Mouse (Mus musculus) B cell, adult (primary cell): ENCODE measurements around the gene Aspscr1. TPM values are rescaled to one million over a fixed set of nuclear protein-coding genes. Genes with fewer than 3 reads are reported as not detected.

Experiments used
- total RNA-seq: library from RNA; stranded (reverse); gene quantifications from 4 replicates; pipeline ENCODE4 v1.2.4, GENCODE M21; 2023; ENCODE audit not compliant: inconsistent age

The Aspscr1 gene
- total RNA-seq: 93.0 to 111 TPM (median 107 TPM) in 4 replicates

GRCm38 (mm10) chr11:120672687-120673593 lies at the start of gene Aspscr1:
Gene Aspscr1 (plus strand): TSS chr11:120672973.

GRCm38 (mm10) chr11:120625152-120625775 lies 47.5 kb upstream of the Aspscr1 start, which contains the start of gene Sirt7:
Gene Sirt7 (minus strand): TSS chr11:120625240.

GRCm38 (mm10) chr11:120633520-120634343 lies 39.0 kb upstream of the Aspscr1 start, which contains the start of gene Mafg:
Gene Mafg (minus strand): TSS chr11:120633600.

GRCm38 (mm10) chr11:120643601-120643987 lies 29.2 kb upstream of the Aspscr1 start, which contains the start of gene Pycr1:
Gene Pycr1 (minus strand): TSS chr11:120643769.

DNA sequence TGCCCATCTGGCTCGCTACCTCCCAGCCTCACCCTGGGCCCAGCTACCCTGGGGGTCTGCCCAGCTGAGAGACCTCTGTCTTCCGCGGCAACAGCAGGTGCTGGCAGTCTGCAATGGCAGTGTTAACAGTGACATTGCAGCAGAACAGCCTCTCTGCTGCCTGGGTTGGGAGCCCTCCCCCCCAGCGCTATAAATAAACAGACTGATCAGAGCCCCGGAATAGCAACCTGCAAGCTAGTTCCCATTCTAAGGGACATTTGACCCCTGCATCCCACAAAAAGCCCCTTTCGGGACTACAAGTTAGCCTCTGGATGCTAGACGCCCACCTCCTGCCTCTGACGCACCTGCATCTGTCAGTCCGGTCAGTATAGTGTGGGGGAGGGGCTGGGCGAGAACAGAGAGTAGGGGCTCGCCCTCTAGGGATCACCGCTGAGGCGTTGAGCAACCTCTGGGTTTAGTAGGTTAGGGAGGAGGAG lies 24.7 kb upstream of the Aspscr1 start, which contains the start of gene Myadml2:
Myadml2 (minus strand) TSS at position 158 of the 476 bp plus-strand sequence.

GRCm38 (mm10) chr11:120661076-120661460 lies 11.7 kb upstream of the Aspscr1 start, which contains the start of gene Notum:
Gene Notum (minus strand): TSS chr11:120661175.

DNA sequence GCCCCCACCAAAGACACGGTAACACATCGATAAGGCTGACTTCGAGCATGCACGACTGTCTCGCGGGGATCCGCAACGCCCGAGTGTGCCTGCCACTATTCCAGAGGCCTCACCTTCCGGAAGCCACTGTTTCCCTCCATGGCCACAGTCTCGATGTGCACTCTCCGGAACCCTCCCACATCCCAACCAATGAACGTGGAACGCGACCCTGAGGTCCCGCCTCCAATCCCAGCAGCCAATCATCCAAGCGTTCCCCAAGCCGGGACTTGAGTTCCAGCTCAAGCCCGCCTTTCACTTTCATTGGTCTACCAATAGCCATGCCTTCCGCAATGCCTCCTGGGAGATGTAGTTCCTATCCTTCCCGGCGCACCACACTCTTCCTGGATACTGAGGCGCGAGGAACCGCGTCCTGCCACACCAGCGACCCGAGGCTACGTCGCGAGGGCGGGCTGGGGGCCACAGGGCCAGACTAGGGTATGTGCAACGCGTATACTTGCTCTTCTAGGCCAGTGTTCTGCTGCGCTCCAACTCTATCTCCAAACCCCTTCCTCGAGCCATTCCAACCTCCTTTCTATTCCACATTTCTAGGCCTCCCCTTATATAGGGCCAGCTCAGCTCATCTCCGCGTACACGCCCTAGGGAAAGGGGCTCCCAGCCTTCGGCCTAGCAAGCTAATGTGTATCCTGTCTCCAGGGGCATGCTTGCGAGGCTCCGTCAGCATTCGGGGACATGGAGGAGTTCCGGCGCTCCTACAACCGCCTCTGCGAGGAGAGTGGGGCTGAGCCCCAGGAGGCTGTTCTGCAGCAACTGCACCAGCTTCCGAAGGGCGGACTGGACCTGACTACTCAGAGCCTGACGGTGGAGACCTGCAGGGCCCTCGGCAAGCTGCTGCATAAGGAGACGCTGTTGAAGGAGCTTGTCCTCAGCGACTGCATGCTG lies 41.1 kb downstream of the Aspscr1 start, which contains the start of the genes Cenpx and Lrrc45:
Cenpx (minus strand) TSS at position 159 of the 939 bp plus-strand sequence.
Lrrc45 (plus strand) TSS at position 346 of the 939 bp plus-strand sequence.

GRCm38 (mm10) chr11:120721124-120722066 lies 48.6 kb downstream of the Aspscr1 start, which contains the start of gene Rac3:
Gene Rac3 (plus strand): TSS chr11:120721470.

DNA sequence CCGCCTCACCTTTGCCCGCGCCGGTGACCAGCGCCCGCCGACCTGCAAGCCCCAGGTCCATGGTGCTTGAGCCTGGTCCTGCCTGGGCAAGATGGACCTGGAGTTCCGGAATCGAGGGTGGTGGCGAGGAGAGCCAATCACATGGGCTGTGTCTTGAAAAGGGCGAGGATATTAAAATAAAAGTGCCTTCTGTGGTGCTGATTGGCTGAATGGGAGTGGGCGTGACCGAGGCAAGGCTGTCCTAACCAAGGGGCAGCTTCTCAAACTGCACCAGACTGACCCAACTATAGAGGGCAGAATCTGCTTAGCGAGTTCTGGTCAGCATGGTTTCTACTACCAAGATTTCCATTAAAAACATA lies 54.4 kb downstream of the Aspscr1 start, which contains the start of gene Dcxr:
Dcxr (minus strand) TSS at position 113 of the 359 bp plus-strand sequence.

GRCm38 (mm10) chr11:120731858-120732680 lies 59.3 kb downstream of the Aspscr1 start, which contains the start of gene Cbr2:
Gene Cbr2 (minus strand): TSS chr11:120732114.

Other genes with a start within 250 kb of the Aspscr1 start
- gene Nploc4, start 235.3 kb upstream of the Aspscr1 start, total RNA-seq: 60.2 to 72.2 TPM (median 62.6 TPM) in 4 replicates
- gene Tspan10, start 230.3 kb upstream of the Aspscr1 start, total RNA-seq: 19.3 to 55.6 TPM (median 19.3 TPM) in 3 of 4 replicates, not detected in the other
- 0.21 to 0.87 TPM in 2 of 4 replicates, not detected in the others for gene Pde6g, start 219.5 kb upstream of the Aspscr1 start, total RNA-seq
- 3.7 to 11.0 TPM (median 7.5 TPM) in 4 replicates for gene Oxld1, start 214.9 kb upstream of the Aspscr1 start, total RNA-seq
- 34.0 to 41.8 TPM (median 36.3 TPM) in 4 replicates for gene Ccdc137, start 214.9 kb upstream of the Aspscr1 start, total RNA-seq
- gene Arl16, start 205.4 kb upstream of the Aspscr1 start, total RNA-seq: 10.4 to 13.5 TPM (median 11.1 TPM) in 4 replicates
- 32.3 to 43.2 TPM (median 33.4 TPM) in 4 replicates for gene Mrpl12, start 188.4 kb upstream of the Aspscr1 start, total RNA-seq
- gene Slc25a10, start 181.1 kb upstream of the Aspscr1 start, total RNA-seq: 10.5 to 14.5 TPM (median 12.3 TPM) in 4 replicates
- not detected in 4 replicates for gene Gcgr, start 142.3 kb upstream of the Aspscr1 start, total RNA-seq
- 42.2 to 46.1 TPM (median 43.6 TPM) in 4 replicates for gene Mcrip1, start 123.2 kb upstream of the Aspscr1 start, total RNA-seq
- not detected in 4 replicates for gene Ppp1r27, start 121.8 kb upstream of the Aspscr1 start, total RNA-seq
- 141 to 162 TPM (median 155 TPM) in 4 replicates for gene P4hb, start 99.7 kb upstream of the Aspscr1 start, total RNA-seq
- gene Arhgdia, start 91.3 kb upstream of the Aspscr1 start, total RNA-seq: 520 to 560 TPM (median 534 TPM) in 4 replicates
- gene Alyref, start 74.6 kb upstream of the Aspscr1 start, total RNA-seq: 127 to 143 TPM (median 137 TPM) in 4 replicates
- 45.7 to 57.2 TPM (median 47.4 TPM) in 4 replicates for gene Anapc11, start 74.6 kb upstream of the Aspscr1 start, total RNA-seq
- 1.1 to 3.0 TPM in 2 of 4 replicates, not detected in the others for gene Npb, start 64.5 kb upstream of the Aspscr1 start, total RNA-seq
- 96.0 to 113 TPM (median 107 TPM) in 4 replicates for gene Pcyt2, start 55.0 kb upstream of the Aspscr1 start, total RNA-seq
- 114 to 130 TPM (median 118 TPM) in 4 replicates for gene Sirt7, start 47.7 kb upstream of the Aspscr1 start, total RNA-seq
- gene Mafg, start 39.4 kb upstream of the Aspscr1 start, total RNA-seq: 57.2 to 69.2 TPM (median 65.4 TPM) in 4 replicates
- 0.96 to 1.9 TPM (median 1.0 TPM) in 4 replicates for gene Pycr1, start 29.2 kb upstream of the Aspscr1 start, total RNA-seq
- 1.3 to 2.2 TPM in 2 of 4 replicates, not detected in the others for gene Myadml2, start 24.8 kb upstream of the Aspscr1 start, total RNA-seq
- gene Notum, start 11.8 kb upstream of the Aspscr1 start, total RNA-seq: not detected in 4 replicates
- 31.7 to 39.4 TPM (median 35.3 TPM) in 4 replicates for gene Cenpx, start 40.8 kb downstream of the Aspscr1 start, total RNA-seq
- gene Lrrc45, start 41.0 kb downstream of the Aspscr1 start, total RNA-seq: 36.5 to 42.3 TPM (median 40.7 TPM) in 4 replicates
- 0.48 to 2.2 TPM (median 1.6 TPM) in 3 of 4 replicates, not detected in the other for gene Rac3, start 48.5 kb downstream of the Aspscr1 start, total RNA-seq
- 15.2 to 20.4 TPM (median 17.6 TPM) in 4 replicates for gene Dcxr, start 54.3 kb downstream of the Aspscr1 start, total RNA-seq
- gene Cbr2, start 59.1 kb downstream of the Aspscr1 start, total RNA-seq: not detected in 4 replicates
- 35.2 to 44.7 TPM (median 42.3 TPM) in 4 replicates for gene Hmga1b, start 89.8 kb downstream of the Aspscr1 start, total RNA-seq
- gene Rfng, start 111.2 kb downstream of the Aspscr1 start, total RNA-seq: 11.6 to 15.4 TPM (median 14.0 TPM) in 4 replicates
- gene Gps1, start 111.3 kb downstream of the Aspscr1 start, total RNA-seq: 71.7 to 83.8 TPM (median 79.2 TPM) in 4 replicates
- 55.9 to 72.0 TPM (median 62.7 TPM) in 4 replicates for gene Dus1l, start 123.4 kb downstream of the Aspscr1 start, total RNA-seq
- gene Fasn, start 151.6 kb downstream of the Aspscr1 start, total RNA-seq: 104 to 118 TPM (median 109 TPM) in 4 replicates